Mouse (Mus musculus): ENCODE results near the gene Dscam.

DNA sequence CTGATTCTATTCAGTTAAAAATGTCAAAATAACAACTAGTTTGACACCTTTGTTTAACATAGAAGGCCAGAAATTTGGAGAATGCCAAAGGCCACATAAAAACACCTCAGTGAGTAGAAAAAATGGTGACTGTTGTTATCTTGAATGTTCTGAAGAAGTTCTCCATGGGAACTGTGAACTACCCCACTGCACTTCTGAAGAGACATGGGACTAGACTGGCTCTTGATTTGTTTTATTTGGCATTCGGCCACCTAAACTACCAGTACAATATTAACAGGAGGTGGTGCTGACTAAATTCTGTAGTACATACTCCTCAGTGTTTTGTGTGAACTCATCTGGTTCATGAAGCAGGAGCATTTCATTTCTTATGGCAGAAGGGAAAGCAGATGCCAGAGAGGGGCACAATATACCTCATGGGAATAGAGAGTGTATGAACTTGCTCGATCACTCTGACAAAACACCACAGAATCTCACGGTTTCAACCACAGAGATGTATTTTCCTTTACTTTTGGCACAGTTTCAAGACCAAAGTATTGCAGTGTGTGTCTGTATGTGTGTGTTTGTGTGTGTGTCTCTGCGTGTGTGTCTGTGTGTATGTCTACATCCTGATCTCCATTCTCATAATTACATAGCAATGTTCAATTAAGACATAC, 94.5 kb downstream of the Dscam start:
- TF ChIP-seq CTCF (IDR thresholded peaks at IDR 0.05; ENCODE audit: control insufficient read depth, insufficient read depth, low read length) (no peak), POLR2A (IDR thresholded peaks at IDR 0.05; ENCODE audit: borderline replicate concordance, control insufficient read depth, low read depth, low read length) (no peak)
